Mouse (Mus musculus) lung, postnatal 0 days (tissue): ENCODE measurements at regions not wholly inside any gene's neighbourhood (a gene's known extent, or its start where the extent isn't known, plus 50 kb on each side); places are given as distances from the start of the nearest gene placed in this dataset.

ENCODE experiments used
- CTCF ChIP-seq: IDR thresholded peaks from 2 replicates; pipeline ENCODE4 v1.5.1; 2016; ENCODE audit warnings: antibody characterized with exemption, mild to moderate bottlenecking
- EP300 ChIP-seq: IDR thresholded peaks from 2 replicates; pipeline ENCODE4 v1.6.1; 2016; ENCODE audit warnings: antibody characterized with exemption, mild to moderate bottlenecking, control low read depth

GRCm38 (mm10) chr12:118566681-118567080 is 265.4 kb upstream of the Sp4 start:
- no peak for TF ChIP-seq EP300
- no peak for TF ChIP-seq CTCF
